Mouse (Mus musculus) fibroblast of lung, adult 2 months (primary cell): ENCODE measurements around the gene Tmem176a.
"Not testable (repeated sequence)": the region's sequence is repeated elsewhere in the genome, so short reads cannot be mapped to it uniquely, and the experiment has no call there.

Experiments used
- DNase-seq: peaks from one replicate; pipeline ENCODE4 v3.0.0-alpha.2; 2011; ENCODE audit warnings: low read depth

Gene Tmem176a

GRCm38 (mm10) chr6:48842111-48842842 lies 1.6 kb downstream of the Tmem176a start:
- no peak for DNase-seq

GRCm38 (mm10) chr6:48845086-48845485 lies 4.4 kb downstream of the Tmem176a start:
- DNase-seq, result no peak

- DNase-seq, result no peak
Observed at GRCm38 (mm10) chr6:48851820-48852491, 11.2 kb downstream of the Tmem176a start.

- no peak for DNase-seq
Observed at GRCm38 (mm10) chr6:48854155-48854554, 13.4 kb downstream of the Tmem176a start.

- no peak for DNase-seq
Observed at GRCm38 (mm10) chr6:48857613-48858302, 17.0 kb downstream of the Tmem176a start.

GRCm38 (mm10) chr6:48860130-48860815 lies 19.6 kb downstream of the Tmem176a start:
- DNase-seq, result no peak

- DNase-seq, result no peak
Observed at GRCm38 (mm10) chr6:48860851-48861250, 20.1 kb downstream of the Tmem176a start.

- no peak for DNase-seq
Observed at GRCm38 (mm10) chr6:48861616-48862280, 21.0 kb downstream of the Tmem176a start.

GRCm38 (mm10) chr6:48862816-48863215 lies 22.1 kb downstream of the Tmem176a start:
- DNase-seq, result no peak

- no peak for DNase-seq
Observed at GRCm38 (mm10) chr6:48863488-48863887, 22.8 kb downstream of the Tmem176a start.

- no peak for DNase-seq
Observed at GRCm38 (mm10) chr6:48864181-48864580, 23.5 kb downstream of the Tmem176a start.

- DNase-seq, result no peak
Observed at GRCm38 (mm10) chr6:48864723-48865122, 24.0 kb downstream of the Tmem176a start.

- DNase-seq, result no peak
Observed at GRCm38 (mm10) chr6:48865152-48865745, 24.5 kb downstream of the Tmem176a start.

- not testable (repeated sequence) for DNase-seq
Observed at GRCm38 (mm10) chr6:48866355-48866950, 25.7 kb downstream of the Tmem176a start.

GRCm38 (mm10) chr6:48867158-48867557 lies 26.4 kb downstream of the Tmem176a start:
- DNase-seq, result no peak

- no peak for DNase-seq
Observed at GRCm38 (mm10) chr6:48869774-48870173, 29.1 kb downstream of the Tmem176a start.

GRCm38 (mm10) chr6:48872596-48872995 lies 31.9 kb downstream of the Tmem176a start, which contains the start of gene Aoc1:
Aoc1 (plus strand) TSS chr6:48872896.
- DNase-seq, result no peak

- no peak for DNase-seq
Observed at GRCm38 (mm10) chr6:48874576-48874975, 33.9 kb downstream of the Tmem176a start.

GRCm38 (mm10) chr6:48875515-48875914 lies 34.8 kb downstream of the Tmem176a start:
- no peak for DNase-seq

GRCm38 (mm10) chr6:48876510-48877135 lies 35.9 kb downstream of the Tmem176a start:
- no peak for DNase-seq
